Mouse (Mus musculus): ENCODE results near the gene Dctn5. TPM values are rescaled to one million over a fixed set of nuclear protein-coding genes. Genes with fewer than 3 reads are reported as not detected.

Gene Dctn5
- polyA plus RNA-seq, 2 experiments, result 32.6 to 38.5 TPM

- TF ChIP-seq CTCF (IDR thresholded peaks at IDR 0.05; ENCODE audit: low read depth) (no peak), EP300 (IDR thresholded peaks at IDR 0.05; ENCODE audit: low read depth) (no peak)
- 57% methylated on average over 10 of the region's 10 CpGs for WGBS (ENCODE audit: insufficient replicate concordance)
- no peaks in the 10 kb centered on the region for H3K27me3 ChIP-seq (ENCODE audit: control insufficient read depth, insufficient read depth, low read length)
- no peak overlapping the region for H3K9ac ChIP-seq (replicated peaks)
- H3K27ac ChIP-seq, result no peak overlapping the region
- H3K36me3 ChIP-seq (replicated peaks; ENCODE audit: control insufficient read depth, insufficient read depth, low read depth), result no peaks in the 10 kb centered on the region
- DNase-seq (ENCODE audit: low read depth in 3 of 3, low spot score in 3 of 3) (no peak), ATAC-seq (ENCODE audit: insufficient read depth) (no peak)
- no peak overlapping the region for H3K4me3 ChIP-seq (ENCODE audit: insufficient read depth in 1 of 2, low read depth in 2 of 2, low read length in 2 of 2)
- no peak overlapping the region for H3K4me2 ChIP-seq (ENCODE audit: low read depth)
- H3K9me3 ChIP-seq (ENCODE audit: control insufficient read depth, low read length), result no peaks in the 10 kb centered on the region
- no peaks in the 10 kb centered on the region for H3K4me1 ChIP-seq (replicated peaks; ENCODE audit: control insufficient read depth in 2 of 2, insufficient read depth in 2 of 2, low read length in 1 of 2)
Observed at GRCm38 (mm10) chr7:122191097-122191496, 58.3 kb downstream of the Dctn5 start.

GRCm38 (mm10) chr7:122193919-122194318 is 61.1 kb downstream of the Dctn5 start:
- no peak for ATAC-seq (ENCODE audit: insufficient read depth)
- DNase-seq (ENCODE audit: low read depth in 3 of 3, low spot score in 3 of 3), result no peak
- H3K9ac ChIP-seq (replicated peaks), result no peak overlapping the region
- H3K36me3 ChIP-seq (replicated peaks; ENCODE audit: control insufficient read depth, insufficient read depth, low read depth), result no peaks in the 10 kb centered on the region
- no peak for TF ChIP-seq EP300 (IDR thresholded peaks at IDR 0.05; ENCODE audit: low read depth)
- 0 out of 2 replicates have a peak, but pooled peaks have one; percentile 8 for TF ChIP-seq CTCF (IDR thresholded peaks at IDR 0.05; ENCODE audit: low read depth)
- H3K27me3 ChIP-seq (ENCODE audit: control insufficient read depth, insufficient read depth, low read length), result no peaks in the 10 kb centered on the region
- H3K27ac ChIP-seq, result no peak overlapping the region
- H3K9me3 ChIP-seq (ENCODE audit: control insufficient read depth, low read length), result no peaks in the 10 kb centered on the region
- H3K4me1 ChIP-seq (replicated peaks; ENCODE audit: control insufficient read depth in 2 of 2, insufficient read depth in 2 of 2, low read length in 1 of 2), result no peaks in the 10 kb centered on the region
- no peak overlapping the region for H3K4me2 ChIP-seq (ENCODE audit: low read depth)
- no peak overlapping the region for H3K4me3 ChIP-seq (ENCODE audit: insufficient read depth in 1 of 2, low read depth in 2 of 2, low read length in 2 of 2)

- DNase-seq (ENCODE audit: low read depth in 3 of 3, low spot score in 3 of 3) (no peak), ATAC-seq (ENCODE audit: insufficient read depth) (peak; percentile 28; the same call in 1 of the 2 replicates)
- TF ChIP-seq EP300 (IDR thresholded peaks at IDR 0.05; ENCODE audit: low read depth) (no peak), CTCF (IDR thresholded peaks at IDR 0.05; ENCODE audit: low read depth) (no peak)
- Histone ChIP-seq H3K27me3 (ENCODE audit: control insufficient read depth, insufficient read depth, low read length) (no peaks in the 10 kb centered on the region), H3K4me3 (ENCODE audit: insufficient read depth in 1 of 2, low read depth in 2 of 2, low read length in 2 of 2) (no peak overlapping the region), H3K9me3 (ENCODE audit: control insufficient read depth, low read length) (no peaks in the 10 kb centered on the region), H3K27ac (no peak overlapping the region), H3K36me3 (replicated peaks; ENCODE audit: control insufficient read depth, insufficient read depth, low read depth) (no peaks in the 10 kb centered on the region), H3K4me1 (replicated peaks; ENCODE audit: control insufficient read depth in 2 of 2, insufficient read depth in 2 of 2, low read length in 1 of 2) (no peaks in the 10 kb centered on the region), H3K4me2 (ENCODE audit: low read depth) (no peak overlapping the region), H3K9ac (replicated peaks) (no peak overlapping the region)
- 54% methylated on average over 9 of the region's 9 CpGs for WGBS (ENCODE audit: insufficient replicate concordance)
Observed at GRCm38 (mm10) chr7:122196771-122197170, 63.9 kb downstream of the Dctn5 start.

GRCm38 (mm10) chr7:122197306-122197705 is 64.5 kb downstream of the Dctn5 start:
- no peak overlapping the region for H3K4me3 ChIP-seq (ENCODE audit: insufficient read depth in 1 of 2, low read depth in 2 of 2, low read length in 2 of 2)
- peak; percentile 41 to 64 (median 55) for DNase-seq (ENCODE audit: low read depth in 3 of 3, low spot score in 3 of 3)
- no peaks in the 10 kb centered on the region for H3K9me3 ChIP-seq (ENCODE audit: control insufficient read depth, low read length)
- no peak for ATAC-seq (ENCODE audit: insufficient read depth)
- H3K36me3 ChIP-seq (replicated peaks; ENCODE audit: control insufficient read depth, insufficient read depth, low read depth), result no peaks in the 10 kb centered on the region
- TF ChIP-seq CTCF (IDR thresholded peaks at IDR 0.05; ENCODE audit: low read depth) (peak; percentile 80), EP300 (IDR thresholded peaks at IDR 0.05; ENCODE audit: low read depth) (no peak)
- H3K27me3 ChIP-seq (ENCODE audit: control insufficient read depth, insufficient read depth, low read length), result no peaks in the 10 kb centered on the region
- H3K9ac ChIP-seq (replicated peaks), result no peak overlapping the region
- WGBS (ENCODE audit: insufficient replicate concordance), result 18% methylated on average over 4 of the region's 4 CpGs
- no peak overlapping the region for H3K4me2 ChIP-seq (ENCODE audit: low read depth)
- no peak overlapping the region for H3K27ac ChIP-seq
- no peaks in the 10 kb centered on the region for H3K4me1 ChIP-seq (replicated peaks; ENCODE audit: control insufficient read depth in 2 of 2, insufficient read depth in 2 of 2, low read length in 1 of 2)

Other genes starting within 250 kb of the Dctn5 start
- gene Cog7, start 151.3 kb upstream of the Dctn5 start, polyA plus RNA-seq (2012; rRNA removed), result 5.6 and 7.2 TPM in 2 replicates
- gene Cog7, start 151.3 kb upstream of the Dctn5 start, polyA plus RNA-seq (2014; fragmentation: Nextera tagmentation; extraction: Ambion mirVana), result 4.7 and 4.8 TPM in 2 replicates
- 21.9 and 23.5 TPM in 2 replicates for gene Gga2, start 111.8 kb upstream of the Dctn5 start, polyA plus RNA-seq (2012; rRNA removed)
- gene Gga2, start 111.8 kb upstream of the Dctn5 start, polyA plus RNA-seq (2014; fragmentation: Nextera tagmentation; extraction: Ambion mirVana), result 18.2 and 21.4 TPM in 2 replicates
- gene Ubfd1, start 65.9 kb upstream of the Dctn5 start, polyA plus RNA-seq (2012; rRNA removed), result 11.3 and 11.7 TPM in 2 replicates
- 16.9 and 20.5 TPM in 2 replicates for gene Ubfd1, start 65.9 kb upstream of the Dctn5 start, polyA plus RNA-seq (2014; fragmentation: Nextera tagmentation; extraction: Ambion mirVana)
- gene Ears2, start 65.8 kb upstream of the Dctn5 start, polyA plus RNA-seq (2012; rRNA removed), result 3.7 and 4.0 TPM in 2 replicates
- gene Ears2, start 65.8 kb upstream of the Dctn5 start, polyA plus RNA-seq (2014; fragmentation: Nextera tagmentation; extraction: Ambion mirVana), result 6.9 and 7.9 TPM in 2 replicates
- gene Ndufab1, start 31.2 kb upstream of the Dctn5 start, polyA plus RNA-seq (2012; rRNA removed), result 32.6 and 58.5 TPM in 2 replicates
- gene Ndufab1, start 31.2 kb upstream of the Dctn5 start, polyA plus RNA-seq (2014; fragmentation: Nextera tagmentation; extraction: Ambion mirVana), result 419 and 440 TPM in 2 replicates
- 8.7 and 9.4 TPM in 2 replicates for gene Palb2, start 56 bp upstream of the Dctn5 start, polyA plus RNA-seq (2012; rRNA removed)
- 10.7 and 13.9 TPM in 2 replicates for gene Palb2, start 56 bp upstream of the Dctn5 start, polyA plus RNA-seq (2014; fragmentation: Nextera tagmentation; extraction: Ambion mirVana)
- gene Plk1, start 26.4 kb downstream of the Dctn5 start, polyA plus RNA-seq (2012; rRNA removed), result 53.5 and 59.6 TPM in 2 replicates
- gene Plk1, start 26.4 kb downstream of the Dctn5 start, polyA plus RNA-seq (2014; fragmentation: Nextera tagmentation; extraction: Ambion mirVana), result 77.0 and 87.0 TPM in 2 replicates
- gene Ern2, start 53.2 kb downstream of the Dctn5 start, polyA plus RNA-seq (2012; rRNA removed), result 0.01 TPM in 1 of 2 replicates, not detected in the other
- not detected in 2 replicates for gene Ern2, start 53.2 kb downstream of the Dctn5 start, polyA plus RNA-seq (2014; fragmentation: Nextera tagmentation; extraction: Ambion mirVana)
- 1.2 and 1.4 TPM in 2 replicates for gene Chp2, start 86.5 kb downstream of the Dctn5 start, polyA plus RNA-seq (2012; rRNA removed)
- 0.50 and 0.71 TPM in 2 replicates for gene Chp2, start 86.5 kb downstream of the Dctn5 start, polyA plus RNA-seq (2014; fragmentation: Nextera tagmentation; extraction: Ambion mirVana)
- 1.6 TPM in 2 replicates for gene Prkcb, start 155.7 kb downstream of the Dctn5 start, polyA plus RNA-seq (2012; rRNA removed)
- 2.3 and 2.4 TPM in 2 replicates for gene Prkcb, start 155.7 kb downstream of the Dctn5 start, polyA plus RNA-seq (2014; fragmentation: Nextera tagmentation; extraction: Ambion mirVana)